Comparison of ENCODE assay signal across 9 mouse cellular contexts in genomic region chr2:6875071-6875611, GRCm38 (mm10).
DNase-seq lines count a peak whose midpoint lies in the region; ATAC-seq and TF ChIP-seq lines count a peak whose summit lies in the region.
"Had no signal": no experiment of that assay in that cellular context is flagged by ENCODE, and none has a peak within 500 bp of the region (broad histone marks: within the 10 kb centered on the region; RNA-seq: fewer than 3 reads in every experiment).

No protein-coding gene starts in this region.

- TF ChIP-seq CTCF in C2C12 (IDR thresholded peaks at IDR 0.05; ENCODE audit: control insufficient read depth, insufficient read depth, insufficient read length) = no peak

- H3K9ac ChIP-seq in embryonic facial prominence, embryonic 12.5 days = no peak overlapping the region
- H3K9ac ChIP-seq in limb, embryonic 12.5 days (replicated peaks) = no peak overlapping the region

- no peaks in the 10 kb centered on the region for H3K79me3 ChIP-seq in C2C12 (ENCODE audit: low read depth)

- WGBS in embryonic facial prominence, embryonic 12.5 days = 11% methylated on average over 11 of the region's 11 CpGs
- 31% methylated on average over 11 of the region's 11 CpGs for WGBS in limb, embryonic 12.5 days

- H3K4me3 ChIP-seq in C2C12 (ENCODE audit: insufficient read depth, poor library complexity, severe bottlenecking) = no peak overlapping the region
- 0 out of 2 replicates have a peak overlapping the region, but pooled peaks have one; percentile 3 for H3K4me3 ChIP-seq in embryonic facial prominence, embryonic 12.5 days
- H3K4me3 ChIP-seq in limb, embryonic 12.5 days (replicated peaks) = no peak overlapping the region

- ATAC-seq in embryonic facial prominence, embryonic 12.5 days (ENCODE audit: insufficient number of reproducible peaks, insufficient read depth, low FRiP score, low TSS enrichment) = no peak
- no peak for ATAC-seq in limb, embryonic 12.5 days (ENCODE audit: insufficient number of reproducible peaks, insufficient read depth, low FRiP score, low TSS enrichment, low read depth)
- no peak for ATAC-seq in monocyte, adult 5-6 weeks (replicated peaks; ENCODE audit: insufficient number of reproducible peaks, low FRiP score, low TSS enrichment, poor library complexity, severe bottlenecking)

- peaks cover 9% of the 10 kb centered on the region for H3K79me2 ChIP-seq in C2C12 (ENCODE audit: control insufficient read depth, insufficient read depth)

- 0 out of 2 replicates have a peak, but pooled peaks cover 3% of the 10 kb centered on the region for H3K4me1 ChIP-seq in embryonic facial prominence, embryonic 12.5 days
- H3K4me1 ChIP-seq in limb, embryonic 12.5 days (replicated peaks) = peaks cover 13% of the 10 kb centered on the region; the same call in 1 of the 2 replicates

- H3K27me3 ChIP-seq in C2C12 (ENCODE audit: control insufficient read depth, insufficient read depth, insufficient read length) = no peaks in the 10 kb centered on the region
- H3K27me3 ChIP-seq in embryonic facial prominence, embryonic 12.5 days = peaks cover 13% of the 10 kb centered on the region
- H3K27me3 ChIP-seq in limb, embryonic 12.5 days = peaks cover 14% of the 10 kb centered on the region; the same call in 1 of the 2 replicates

- peak; percentile 43 to 48 for DNase-seq in cerebellum, adult 18-20 months
- DNase-seq in cerebellum, adult 8-10 months = no peak
- no peak for DNase-seq in kidney, postnatal 25 days
- no peak for DNase-seq in c-Kit-positive CD71-positive TER-119-positive erythroid progenitor cells, embryonic 14.5 days (ENCODE audit: low spot score)
- DNase-seq: heart, postnatal 4 days had no signal

- 0 out of 2 replicates have a peak overlapping the region, but pooled peaks have one; percentile 0 for H3K4me2 ChIP-seq in embryonic facial prominence, embryonic 12.5 days (replicated peaks)
- peak overlapping the region; percentile 30 for H3K4me2 ChIP-seq in limb, embryonic 12.5 days

- no peaks in the 10 kb centered on the region for H3K9me3 ChIP-seq in embryonic facial prominence, embryonic 12.5 days
- H3K9me3 ChIP-seq in limb, embryonic 12.5 days = no peaks in the 10 kb centered on the region

- H3K36me3 ChIP-seq in C2C12 (ENCODE audit: control insufficient read depth, insufficient read depth) = no peaks in the 10 kb centered on the region
- H3K36me3 ChIP-seq in embryonic facial prominence, embryonic 12.5 days = no peaks in the 10 kb centered on the region
- no peaks in the 10 kb centered on the region for H3K36me3 ChIP-seq in limb, embryonic 12.5 days

- H3ac ChIP-seq in C2C12 (ENCODE audit: control insufficient read depth, insufficient read length, low read depth) = peak overlapping the region; percentile 18

- no peak overlapping the region for H3K27ac ChIP-seq in embryonic facial prominence, embryonic 12.5 days
- no peak overlapping the region; the same call in 1 of the 2 replicates for H3K27ac ChIP-seq in limb, embryonic 12.5 days

TF ChIP-seq in C2C12, 6 proteins besides CTCF, POLR2A, EP300 and RAD21:
- TF ChIP-seq MYOG (IDR thresholded peaks at IDR 0.05; ENCODE audit: control insufficient read depth, extremely low read depth, insufficient read length) (no peak), MYOD1 (IDR thresholded peaks at IDR 0.05; ENCODE audit: control insufficient read depth, insufficient read length, low read depth) (no peak), MAX (IDR thresholded peaks at IDR 0.05) (no peak), FOSL1 (IDR thresholded peaks at IDR 0.05; ENCODE audit: insufficient read depth, low read length, poor library complexity, severe bottlenecking) (no peak), CEBPB (IDR thresholded peaks at IDR 0.05; ENCODE audit: low read depth) (no peak), USF1 (IDR thresholded peaks at IDR 0.05; ENCODE audit: low read depth) (peak; percentile 33)
TF ChIP-seq in C2C12: peak in this region for 1.

Comparison
In these comparisons a context has a peak if more than half of its experiments do, and no peak if none do; other contexts are left out.
1. DNase-seq: peak in cerebellum, adult 18-20 months (2 of 2); none in cerebellum, adult 8-10 months (single experiment), kidney, postnatal 25 days (0 of 2) and c-Kit-positive CD71-positive TER-119-positive erythroid progenitor cells, embryonic 14.5 days (single experiment).